ENCODE assay signal across 8 mouse cellular contexts in the genomic region with DNA sequence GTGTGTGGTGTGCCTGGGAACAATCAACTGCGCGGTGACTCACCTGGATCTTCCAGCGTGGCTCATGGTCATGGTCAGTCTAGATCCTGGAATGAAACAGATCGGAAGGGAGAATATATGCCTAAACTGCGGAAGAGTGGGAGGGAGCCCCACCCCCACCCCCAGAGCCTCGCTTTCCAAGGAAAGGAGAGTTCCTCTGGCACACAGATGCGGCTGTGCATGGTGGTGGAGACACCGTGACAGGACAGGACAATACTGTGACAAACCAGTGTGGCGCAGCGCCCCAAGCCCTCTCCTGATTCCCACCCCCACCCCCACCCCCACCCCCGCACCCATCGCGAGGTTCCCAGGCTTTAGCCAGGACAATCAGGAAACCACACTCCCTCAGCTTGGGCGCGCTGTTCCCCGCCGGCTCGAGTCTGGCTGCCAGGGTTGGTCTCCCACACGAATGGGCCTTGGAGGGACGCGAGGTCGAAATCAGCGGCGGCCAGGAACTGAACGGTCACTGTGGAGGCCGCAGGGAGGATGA. TPM values are rescaled to one million over a fixed set of nuclear protein-coding genes. Genes with fewer than 3 reads are reported as not detected.
DNase-seq lines count a peak whose midpoint lies in the region; ATAC-seq and TF ChIP-seq lines count a peak whose summit lies in the region.

No protein-coding gene starts in this region.

- H3K9ac ChIP-seq in hindbrain, embryonic 12.5 days, result peak overlapping the region; percentile 82
- peak overlapping the region; percentile 96 for H3K9ac ChIP-seq in midbrain, embryonic 14.5 days (replicated peaks; ENCODE audit: low read length)

- no peak for TF ChIP-seq CTCF in layer of hippocampus, adult 2 months (conservative IDR thresholded peaks at IDR 0.05)

- H3K4me2 ChIP-seq in hindbrain, embryonic 12.5 days (replicated peaks), result peak overlapping the region; percentile 77
- peak overlapping the region; percentile 83 for H3K4me2 ChIP-seq in midbrain, embryonic 14.5 days (ENCODE audit: low read length)

- 3% methylated on average over 25 of the region's 26 CpGs for WGBS in hindbrain, embryonic 12.5 days
- WGBS in midbrain, embryonic 14.5 days, result 2% methylated on average over 26 of the region's 26 CpGs

- DNase-seq in layer of hippocampus, adult 2 months (ENCODE audit: low spot score in 2 of 2), result no peak
- no peak for DNase-seq in layer of hippocampus, postnatal 14 days (ENCODE audit: low spot score in 2 of 2)
- no peak for DNase-seq in midbrain, embryonic 14.5 days
- no peak for DNase-seq in layer of hippocampus, postnatal 36 days
- no peak for DNase-seq in gastrocnemius, postnatal 25 days
- no peak for DNase-seq in gastrocnemius, postnatal 36 days

- ATAC-seq in common myeloid progenitor, adult 5-6 weeks (replicated peaks; ENCODE audit: low read depth, poor library complexity, severe bottlenecking), result peak; percentile 38; the same call in 1 of the 2 replicates
- peak; percentile 59 for ATAC-seq in hindbrain, embryonic 12.5 days (ENCODE audit: low FRiP score)
- ATAC-seq in midbrain, embryonic 14.5 days (ENCODE audit: low FRiP score, low TSS enrichment), result peak; percentile 66

- intact Hi-C loops in gastrocnemius, postnatal 36 days (cut with DNase I), result no loop called here

- H3K9me3 ChIP-seq in hindbrain, embryonic 12.5 days (replicated peaks), result no peaks in the 10 kb centered on the region
- H3K9me3 ChIP-seq in midbrain, embryonic 14.5 days (ENCODE audit: control insufficient read depth, low read length), result no peaks in the 10 kb centered on the region

- peak overlapping the region; percentile 95 for H3K4me3 ChIP-seq in layer of hippocampus, adult 2 months
- peak overlapping the region; percentile 95 for H3K4me3 ChIP-seq in hindbrain, embryonic 12.5 days
- H3K4me3 ChIP-seq in midbrain, embryonic 14.5 days (replicated peaks; ENCODE audit: low read depth, low read length), result peak overlapping the region; percentile 97

- H3K27me3 ChIP-seq in hindbrain, embryonic 12.5 days, result no peaks in the 10 kb centered on the region
- H3K27me3 ChIP-seq in midbrain, embryonic 14.5 days (ENCODE audit: control insufficient read depth, insufficient read depth, low read length), result no peaks in the 10 kb centered on the region

- H3K4me1 ChIP-seq in hindbrain, embryonic 12.5 days, result peaks cover 32% of the 10 kb centered on the region
- H3K4me1 ChIP-seq in midbrain, embryonic 14.5 days (ENCODE audit: control insufficient read depth, insufficient read depth, low read length), result peaks cover 31% of the 10 kb centered on the region

- 0 out of 2 replicates have a peak, but pooled peaks cover 6% of the 10 kb centered on the region for H3K36me3 ChIP-seq in hindbrain, embryonic 12.5 days
- H3K36me3 ChIP-seq in midbrain, embryonic 14.5 days (ENCODE audit: control insufficient read depth, insufficient read depth, low read length), result peaks cover 18% of the 10 kb centered on the region; the same call in 1 of the 2 replicates

- H3K27ac ChIP-seq in layer of hippocampus, adult 2 months, result peak overlapping the region; percentile 99
- peak overlapping the region; percentile 93 for H3K27ac ChIP-seq in hindbrain, embryonic 12.5 days
- peak overlapping the region; percentile 94 for H3K27ac ChIP-seq in midbrain, embryonic 14.5 days (replicated peaks; ENCODE audit: low read depth, low read length)

RNA-seq across cellular contexts. Expression of gene Gm1673, which starts 0.4 kb away (rescaled TPM):
- 10 to 100 TPM; 57.5 to 58.0 TPM for total RNA-seq in layer of hippocampus, adult 2 months (2021)
- 10 to 100 TPM; 89.0 to 91.6 TPM for total RNA-seq in layer of hippocampus, postnatal 14 days (2021)
- 3.2 TPM in 1 of 2 replicates, not detected in the other for total RNA-seq in common myeloid progenitor, adult 5-6 weeks (2017)
- polyA plus RNA-seq in hindbrain, embryonic 12.5 days (2016; fragmentation: Nextera tagmentation; extraction: Ambion mirVana), result 377 and 404 TPM in 2 replicates
- 456 and 786 TPM in 2 replicates for polyA plus RNA-seq in midbrain, embryonic 14.5 days (2014; fragmentation: Nextera tagmentation; extraction: Ambion mirVana)
- total RNA-seq in layer of hippocampus, postnatal 36 days (2021), result 10 to 100 TPM; 58.2 to 70.7 TPM
- total RNA-seq in gastrocnemius, postnatal 25 days (2021), result not detected
- not detected for total RNA-seq in gastrocnemius, postnatal 36 days (2021)

RNA-seq across cellular contexts. Expression of gene Nat8l, which starts 13.0 kb away (rescaled TPM):
- total RNA-seq in layer of hippocampus, adult 2 months (2021), result 100 to 1,000 TPM; 139 to 141 TPM
- total RNA-seq in layer of hippocampus, postnatal 14 days (2021), result 10 to 100 TPM; 92.6 to 94.1 TPM
- 0.96 and 1.5 TPM in 2 replicates for total RNA-seq in common myeloid progenitor, adult 5-6 weeks (2017)
- polyA plus RNA-seq in hindbrain, embryonic 12.5 days (2016; fragmentation: Nextera tagmentation; extraction: Ambion mirVana), result 2.8 and 3.1 TPM in 2 replicates
- 3.2 and 4.8 TPM in 2 replicates for polyA plus RNA-seq in midbrain, embryonic 14.5 days (2014; fragmentation: Nextera tagmentation; extraction: Ambion mirVana)
- 100 to 1,000 TPM; 125 to 138 TPM for total RNA-seq in layer of hippocampus, postnatal 36 days (2021)
- under 1 TPM; 0.08 to 0.59 TPM for total RNA-seq in gastrocnemius, postnatal 25 days (2021)
- under 1 TPM; 0.05 to 0.20 TPM for total RNA-seq in gastrocnemius, postnatal 36 days (2021)

RNA-seq across cellular contexts. Expression of gene Nelfa, which starts 46.6 kb away (rescaled TPM):
- total RNA-seq in layer of hippocampus, adult 2 months (2021), result 10 to 100 TPM; 19.5 to 22.5 TPM
- total RNA-seq in layer of hippocampus, postnatal 14 days (2021), result 10 to 100 TPM; 17.7 to 19.8 TPM
- total RNA-seq in common myeloid progenitor, adult 5-6 weeks (2017), result 25.3 and 30.7 TPM in 2 replicates
- 56.5 and 58.8 TPM in 2 replicates for polyA plus RNA-seq in hindbrain, embryonic 12.5 days (2016; fragmentation: Nextera tagmentation; extraction: Ambion mirVana)
- 37.6 and 41.4 TPM in 2 replicates for polyA plus RNA-seq in midbrain, embryonic 14.5 days (2014; fragmentation: Nextera tagmentation; extraction: Ambion mirVana)
- 10 to 100 TPM; 19.7 to 23.5 TPM for total RNA-seq in layer of hippocampus, postnatal 36 days (2021)
- 1 to 10 TPM; 4.7 to 6.6 TPM for total RNA-seq in gastrocnemius, postnatal 25 days (2021)
- 1 to 10 TPM; 6.1 to 6.6 TPM for total RNA-seq in gastrocnemius, postnatal 36 days (2021)

Comparison
In these comparisons a context has a peak if more than half of its experiments do, and no peak if none do; other contexts are left out.
1. RNA of gene Gm1673, which starts 0.4 kb away (total RNA-seq): 89.0 to 91.6 TPM in layer of hippocampus, postnatal 14 days, 58.2 to 70.7 TPM in layer of hippocampus, postnatal 36 days and 57.5 to 58.0 TPM in layer of hippocampus, adult 2 months; not detected in gastrocnemius, postnatal 25 days, not detected in gastrocnemius, postnatal 36 days and 3.2 TPM in common myeloid progenitor, adult 5-6 weeks; every median in the first group is over 10 times any median in the second.
2. RNA of gene Nat8l, which starts 13.0 kb away (total RNA-seq): 139 to 141 TPM in layer of hippocampus, adult 2 months, 125 to 138 TPM in layer of hippocampus, postnatal 36 days and 92.6 to 94.1 TPM in layer of hippocampus, postnatal 14 days; 0.96 to 1.5 TPM in common myeloid progenitor, adult 5-6 weeks, 0.08 to 0.59 TPM in gastrocnemius, postnatal 25 days and 0.05 to 0.20 TPM in gastrocnemius, postnatal 36 days; every median in the first group is over 10 times any median in the second.
3. Peak in every context shown above with its lines, with median percentiles within 50 percentile points of each other: H3K27ac ChIP-seq, H3K4me3 ChIP-seq and ATAC-seq.